Mouse (Mus musculus) myocyte (in vitro differentiated cells): Measurements from ENCODE around the gene Tmprss9. TPM values are rescaled to one million over a fixed set of nuclear protein-coding genes. Genes with fewer than 3 reads are reported as not detected.

Experiments
- H3K27me3 ChIP-seq: one replicate; pipeline ENCODE4 v1.6.1; 2011; ENCODE audit not compliant: control insufficient read depth, insufficient read depth, insufficient read length
- H3K36me3 ChIP-seq: one replicate; pipeline ENCODE4 v1.6.1; 2011; ENCODE audit not compliant: control insufficient read depth, insufficient read depth
- H3K4me2 ChIP-seq: one replicate; pipeline ENCODE4 v1.6.1; 2011; ENCODE audit warnings: low read depth, control low read depth
- H3K4me3 ChIP-seq: one replicate; pipeline ENCODE4 v1.5.1; 2011; ENCODE audit warnings: mild to moderate bottlenecking, control low read depth, moderate library complexity
- H3K79me2 ChIP-seq: one replicate; pipeline ENCODE4 v1.6.1; 2011; ENCODE audit not compliant: control insufficient read depth, insufficient read depth
- H3ac ChIP-seq: one replicate; pipeline ENCODE4 v1.6.1; 2011; ENCODE audit not compliant: control insufficient read depth, insufficient read length
- CEBPB ChIP-seq: IDR thresholded peaks from 2 replicates; pipeline ENCODE4 v1.6.1; 2011; ENCODE audit warnings: mild to moderate bottlenecking, moderate library complexity; ENCODE audit not compliant: poor library complexity, insufficient read depth, severe bottlenecking
- E2F4 ChIP-seq: IDR thresholded peaks from one replicate; pipeline ENCODE4 v1.6.1; 2011; ENCODE audit warnings: mild to moderate bottlenecking, control low read depth, moderate library complexity; ENCODE audit not compliant: insufficient read depth
- MAX ChIP-seq: IDR thresholded peaks from one replicate; pipeline ENCODE4 v1.6.1; 2011; ENCODE audit warnings: low read depth, mild to moderate bottlenecking, control low read depth
- MYOD1 ChIP-seq, 3 experiments: IDR thresholded peaks; one replicate each; pipeline ENCODE4 v1.6.1; 2011; ENCODE audit warnings: control low read depth in 2 of 3, low read depth in 2 of 3, mild to moderate bottlenecking in 2 of 3, moderate library complexity in 1 of 3; ENCODE audit not compliant: insufficient read length in 2 of 3, control insufficient read depth in 1 of 3
- MYOG ChIP-seq, 3 experiments: IDR thresholded peaks; one replicate each; pipeline ENCODE4 v1.6.1; 2011; ENCODE audit warnings: control low read depth in 2 of 3, low read depth in 2 of 3, mild to moderate bottlenecking in 2 of 3; ENCODE audit not compliant: insufficient read length in 2 of 3, control insufficient read depth in 1 of 3, insufficient read depth in 1 of 3
- POLR2A ChIP-seq: IDR thresholded peaks from one replicate; pipeline ENCODE4 v1.6.1; 2011; ENCODE audit warnings: low read depth, mild to moderate bottlenecking, control low read depth, moderate library complexity; ENCODE audit not compliant: insufficient read length
- POLR2AphosphoS2 ChIP-seq: IDR thresholded peaks from one replicate; pipeline ENCODE4 v1.6.1; 2011; ENCODE audit warnings: low read depth, control low read depth; ENCODE audit not compliant: insufficient read length
- REST ChIP-seq: IDR thresholded peaks from one replicate; pipeline ENCODE4 v1.6.1; 2011; ENCODE audit warnings: mild to moderate bottlenecking, control low read depth, moderate library complexity; ENCODE audit not compliant: insufficient read depth, insufficient read length
- SRF ChIP-seq: IDR thresholded peaks from one replicate; pipeline ENCODE4 v1.6.1; 2011; ENCODE audit warnings: low read depth; ENCODE audit not compliant: control insufficient read depth, insufficient read length
- TCF12 ChIP-seq: IDR thresholded peaks from one replicate; pipeline ENCODE4 v1.6.1; 2011; ENCODE audit warnings: mild to moderate bottlenecking, control low read depth; ENCODE audit not compliant: poor library complexity, insufficient read depth, severe bottlenecking
- TCF3 ChIP-seq: IDR thresholded peaks from one replicate; pipeline ENCODE4 v1.6.1; 2011; ENCODE audit warnings: low read depth, control low read depth; ENCODE audit not compliant: insufficient read length
- USF1 ChIP-seq: IDR thresholded peaks from one replicate; pipeline ENCODE4 v1.6.1; 2011; ENCODE audit warnings: low read depth, mild to moderate bottlenecking, control low read depth, moderate library complexity
- polyA plus RNA-seq: library from polyadenylated mRNA; unstranded; fragments of >200 nt; fragmentation: generic; extraction: Trizol; gene quantifications from one replicate; pipeline ENCODE4 v1.2.1, GENCODE M21; 2012; ENCODE audit warnings: missing spikeins

Tmprss9 gene
- polyA plus RNA-seq, 1 experiment: 0.05 TPM

- peaks cover 24% of the 10 kb centered on the region for H3K79me2 ChIP-seq
- no peak overlapping the region for H3K4me3 ChIP-seq
- no peak overlapping the region for H3ac ChIP-seq
- H3K4me2 ChIP-seq: peak overlapping the region; percentile 93
- H3K36me3 ChIP-seq: no peaks in the 10 kb centered on the region
- no peaks in the 10 kb centered on the region for H3K27me3 ChIP-seq
- TF ChIP-seq POLR2A (no peak), CEBPB (no peak), POLR2AphosphoS2 (no peak), USF1 (no peak), SRF (no peak), TCF12 (no peak), E2F4 (no peak), REST (no peak), MYOG (IDR thresholded peaks at IDR 0.05; ENCODE audit: control insufficient read depth in 1 of 3, insufficient read depth in 1 of 3, insufficient read length in 2 of 3, low read depth in 2 of 3) (no peak), MYOD1 (IDR thresholded peaks at IDR 0.05; ENCODE audit: control insufficient read depth in 1 of 3, insufficient read length in 2 of 3, low read depth in 2 of 3) (no peak), MAX (no peak), TCF3 (no peak)
These were observed 14.7 kb upstream of the Tmprss9 start for GRCm38 (mm10) chr10:80856908-80857307.

- no peak overlapping the region for H3K4me3 ChIP-seq
These were observed 14.3 kb upstream of the Tmprss9 start for GRCm38 (mm10) chr10:80857386-80857785.

GRCm38 (mm10) chr10:80857848-80858247 is 13.8 kb upstream of the Tmprss9 start:
- Histone ChIP-seq H3K27me3 (no peaks in the 10 kb centered on the region), H3K36me3 (no peaks in the 10 kb centered on the region), H3K4me3 (no peak overlapping the region), H3ac (no peak overlapping the region), H3K4me2 (no peak overlapping the region), H3K79me2 (peaks cover 24% of the 10 kb centered on the region)
- TF ChIP-seq POLR2AphosphoS2 (no peak), MYOD1 (IDR thresholded peaks at IDR 0.05; ENCODE audit: control insufficient read depth in 1 of 3, insufficient read length in 2 of 3, low read depth in 2 of 3) (no peak), TCF3 (no peak), E2F4 (no peak), USF1 (no peak), TCF12 (no peak), POLR2A (no peak), CEBPB (no peak), REST (no peak), MAX (no peak), SRF (no peak), MYOG (IDR thresholded peaks at IDR 0.05; ENCODE audit: control insufficient read depth in 1 of 3, insufficient read depth in 1 of 3, insufficient read length in 2 of 3, low read depth in 2 of 3) (no peak)

More at GRCm38 (mm10) chr10:80857386-80857785, 14.3 kb upstream of the Tmprss9 start:
- no peak overlapping the region for H3ac ChIP-seq
- H3K79me2 ChIP-seq: peaks cover 24% of the 10 kb centered on the region
- no peak overlapping the region for H3K4me2 ChIP-seq
- no peaks in the 10 kb centered on the region for H3K27me3 ChIP-seq
- no peaks in the 10 kb centered on the region for H3K36me3 ChIP-seq
- TF ChIP-seq E2F4 (no peak), POLR2AphosphoS2 (no peak), MYOG (IDR thresholded peaks at IDR 0.05; ENCODE audit: control insufficient read depth in 1 of 3, insufficient read depth in 1 of 3, insufficient read length in 2 of 3, low read depth in 2 of 3) (no peak), REST (no peak)

GRCm38 (mm10) chr10:80858350-80858935 is 13.2 kb upstream of the Tmprss9 start:
- no peaks in the 10 kb centered on the region for H3K27me3 ChIP-seq
- peaks cover 24% of the 10 kb centered on the region for H3K79me2 ChIP-seq
- no peak overlapping the region for H3K4me3 ChIP-seq
- TF ChIP-seq TCF12 (no peak), POLR2AphosphoS2 (no peak), E2F4 (no peak), REST (no peak)
- no peak overlapping the region for H3ac ChIP-seq
- no peak overlapping the region for H3K4me2 ChIP-seq
- no peaks in the 10 kb centered on the region for H3K36me3 ChIP-seq

GRCm38 (mm10) chr10:80862305-80862704 is 9.3 kb upstream of the Tmprss9 start:
- Histone ChIP-seq H3K4me2 (no peak overlapping the region), H3K36me3 (no peaks in the 10 kb centered on the region), H3ac (no peak overlapping the region), H3K79me2 (peaks cover 2% of the 10 kb centered on the region), H3K27me3 (no peaks in the 10 kb centered on the region), H3K4me3 (no peak overlapping the region)
- TF ChIP-seq POLR2A: no peak
- TF ChIP-seq TCF12: no peak
- TF ChIP-seq USF1: no peak
- no peak for TF ChIP-seq SRF
- TF ChIP-seq CEBPB: no peak
- TF ChIP-seq E2F4: no peak
- no peak for TF ChIP-seq POLR2AphosphoS2
- no peak for TF ChIP-seq REST
- no peak for TF ChIP-seq MYOD1 (IDR thresholded peaks at IDR 0.05; ENCODE audit: control insufficient read depth in 1 of 3, insufficient read length in 2 of 3, low read depth in 2 of 3)
- no peak for TF ChIP-seq MYOG (IDR thresholded peaks at IDR 0.05; ENCODE audit: control insufficient read depth in 1 of 3, insufficient read depth in 1 of 3, insufficient read length in 2 of 3, low read depth in 2 of 3)
- TF ChIP-seq TCF3: no peak
- TF ChIP-seq MAX: no peak
